Mouse (Mus musculus): Measurements from ENCODE around the gene Uroc1.

GRCm38 (mm10) chr6:90369725-90370553 lies 36.9 kb downstream of the Uroc1 start:
- TF ChIP-seq CTCF (IDR thresholded peaks at IDR 0.05; ENCODE audit: borderline replicate concordance, extremely low read depth, insufficient read depth, insufficient read length) (no peak), POLR2A (IDR thresholded peaks at IDR 0.05; ENCODE audit: borderline replicate concordance, extremely low read depth, insufficient read depth, insufficient read length, poor library complexity, severe bottlenecking) (no peak)

Measured in brain, embryonic 14.5 days (tissue).